15 mouse cellular contexts compared by ENCODE assay signal in genomic region chr19:40549516-40550135, GRCm38 (mm10). TPM values are rescaled to one million over a fixed set of nuclear protein-coding genes. Genes with fewer than 3 reads are reported as not detected.
DNase-seq lines count a peak whose midpoint lies in the region; ATAC-seq lines count a peak whose summit lies in the region.
"Had no signal": no experiment of that assay in that cellular context is flagged by ENCODE, and none has a peak within 500 bp of the region (broad histone marks: within the 10 kb centered on the region; RNA-seq: fewer than 3 reads in every experiment).

No protein-coding gene starts in this region.

- WGBS in embryonic facial prominence, embryonic 13.5 days = 60% methylated on average over 6 of the region's 6 CpGs
- 75% methylated on average over 6 of the region's 6 CpGs for WGBS in embryonic facial prominence, embryonic 10.5 days
- WGBS in heart, embryonic 14.5 days = 59% methylated on average over 6 of the region's 6 CpGs
- WGBS in lung, embryonic 16.5 days = 53% methylated on average over 6 of the region's 6 CpGs
- WGBS in stomach, embryonic 15.5 days = 47% methylated on average over 6 of the region's 6 CpGs

- no peak overlapping the region for H3K9ac ChIP-seq in embryonic facial prominence, embryonic 13.5 days
- H3K9ac ChIP-seq in heart, embryonic 14.5 days (ENCODE audit: low read length) = peak overlapping the region; percentile 22; the same call in 1 of the 2 replicates
- H3K9ac ChIP-seq in lung, embryonic 16.5 days (ENCODE audit: low read length) = no peak overlapping the region
- no peak overlapping the region for H3K9ac ChIP-seq in stomach, embryonic 15.5 days
- H3K9ac ChIP-seq: hindbrain, embryonic 13.5 days; limb, embryonic 12.5 days had no signal

- DNase-seq in embryonic facial prominence, embryonic 10.5 days (ENCODE audit: low spot score) = no peak
- no peak for DNase-seq in heart, postnatal 36 days
- DNase-seq in lung, postnatal 4 days = no peak
- no peak for DNase-seq in adrenal gland, postnatal 36 days
- DNase-seq: gastrocnemius, postnatal 10 days; kidney, postnatal 25 days; lung, adult 2 months; thymus, adult 2 months had no signal

- peaks cover 17% of the 10 kb centered on the region for H3K4me1 ChIP-seq in embryonic facial prominence, embryonic 13.5 days
- peaks cover 13% of the 10 kb centered on the region for H3K4me1 ChIP-seq in embryonic facial prominence, embryonic 10.5 days
- peaks cover 9 to 15% of the 10 kb centered on the region in 2 experiments for H3K4me1 ChIP-seq in heart, embryonic 14.5 days (ENCODE audit: control insufficient read depth in 2 of 2, insufficient read depth in 2 of 2, low read length in 2 of 2)
- peaks cover 3% of the 10 kb centered on the region; the same call in 1 of the 2 replicates for H3K4me1 ChIP-seq in lung, embryonic 16.5 days (replicated peaks; ENCODE audit: control insufficient read depth, insufficient read depth, low read length)
- 0 out of 2 replicates have a peak, but pooled peaks cover 1% of the 10 kb centered on the region for H3K4me1 ChIP-seq in stomach, embryonic 15.5 days
- H3K4me1 ChIP-seq: hindbrain, embryonic 13.5 days had no signal

- no peak for ATAC-seq in embryonic facial prominence, embryonic 13.5 days (ENCODE audit: insufficient number of reproducible peaks, insufficient read depth, low FRiP score, low TSS enrichment, low read depth)
- ATAC-seq in heart, embryonic 14.5 days (ENCODE audit: insufficient number of reproducible peaks, insufficient read depth, low FRiP score, low read depth) = no peak
- ATAC-seq in lung, embryonic 16.5 days (ENCODE audit: low read depth) = no peak
- no peak for ATAC-seq in stomach, embryonic 15.5 days (ENCODE audit: insufficient read depth, low FRiP score, low read depth)

- intact Hi-C loops in heart, postnatal 36 days (cut with DNase I) = loop anchor here (10.0 kb wide), 1 partner anchor 315 kb away; no protein-coding TSS in a partner anchor

- no peaks in the 10 kb centered on the region for H3K9me3 ChIP-seq in embryonic facial prominence, embryonic 13.5 days
- no peaks in the 10 kb centered on the region for H3K9me3 ChIP-seq in embryonic facial prominence, embryonic 10.5 days
- no peaks in the 10 kb centered on the region for H3K9me3 ChIP-seq in heart, embryonic 14.5 days (ENCODE audit: control insufficient read depth, low read length)
- H3K9me3 ChIP-seq in lung, embryonic 16.5 days (ENCODE audit: control insufficient read depth, low read length) = no peaks in the 10 kb centered on the region
- H3K9me3 ChIP-seq in stomach, embryonic 15.5 days = no peaks in the 10 kb centered on the region
- H3K9me3 ChIP-seq: hindbrain, embryonic 13.5 days; limb, embryonic 12.5 days had no signal

- H3K36me3 ChIP-seq in embryonic facial prominence, embryonic 13.5 days = peaks cover 44% of the 10 kb centered on the region
- H3K36me3 ChIP-seq in embryonic facial prominence, embryonic 10.5 days (replicated peaks) = peaks cover 48% of the 10 kb centered on the region
- peaks cover 44% of the 10 kb centered on the region for H3K36me3 ChIP-seq in heart, embryonic 14.5 days (ENCODE audit: control insufficient read depth, insufficient read depth, low read length)
- H3K36me3 ChIP-seq in lung, embryonic 16.5 days (ENCODE audit: control insufficient read depth, insufficient read depth, low read length) = 0 out of 2 replicates have a peak, but pooled peaks cover 5% of the 10 kb centered on the region
- H3K36me3 ChIP-seq in stomach, embryonic 15.5 days = peaks cover 12% of the 10 kb centered on the region; the same call in 1 of the 2 replicates

- peaks cover 8% of the 10 kb centered on the region for H3K27me3 ChIP-seq in embryonic facial prominence, embryonic 13.5 days
- no peaks in the 10 kb centered on the region for H3K27me3 ChIP-seq in embryonic facial prominence, embryonic 10.5 days (replicated peaks; ENCODE audit: low read depth, poor library complexity, severe bottlenecking)
- H3K27me3 ChIP-seq in heart, embryonic 14.5 days (ENCODE audit: control insufficient read depth, insufficient read depth, low read length) = no peaks in the 10 kb centered on the region
- H3K27me3 ChIP-seq in lung, embryonic 16.5 days (ENCODE audit: control insufficient read depth, insufficient read depth, low read depth, low read length) = no peaks in the 10 kb centered on the region
- H3K27me3 ChIP-seq in stomach, embryonic 15.5 days (replicated peaks) = no peaks in the 10 kb centered on the region
- H3K27me3 ChIP-seq: hindbrain, embryonic 13.5 days; limb, embryonic 12.5 days had no signal

- H3K4me2 ChIP-seq in embryonic facial prominence, embryonic 13.5 days = no peak overlapping the region
- 0 out of 2 replicates have a peak overlapping the region, but pooled peaks have one; percentile 2 for H3K4me2 ChIP-seq in heart, embryonic 14.5 days (ENCODE audit: low read length)
- H3K4me2 ChIP-seq in lung, embryonic 16.5 days (ENCODE audit: low read depth, low read length) = no peak overlapping the region
- H3K4me2 ChIP-seq in stomach, embryonic 15.5 days = no peak overlapping the region
- H3K4me2 ChIP-seq: hindbrain, embryonic 13.5 days; limb, embryonic 12.5 days had no signal

- peak overlapping the region; percentile 48; the same call in 1 of the 2 replicates for H3K27ac ChIP-seq in embryonic facial prominence, embryonic 13.5 days
- H3K27ac ChIP-seq in embryonic facial prominence, embryonic 10.5 days (replicated peaks) = no peak overlapping the region
- H3K27ac ChIP-seq in heart, embryonic 14.5 days (replicated peaks in 1 of 2; ENCODE audit: control insufficient read depth in 1 of 2, insufficient read depth in 1 of 2, low read depth in 2 of 2, low read length in 2 of 2) = peak overlapping the region; percentile 62 to 75
- H3K27ac ChIP-seq in lung, embryonic 16.5 days (ENCODE audit: low read length) = peak overlapping the region; percentile 27; the same call in 1 of the 2 replicates
- peak overlapping the region; percentile 74 for H3K27ac ChIP-seq in stomach, embryonic 15.5 days
- H3K27ac ChIP-seq: hindbrain, embryonic 13.5 days; limb, embryonic 12.5 days had no signal

- no peak overlapping the region for H3K4me3 ChIP-seq in embryonic facial prominence, embryonic 13.5 days
- H3K4me3 ChIP-seq in embryonic facial prominence, embryonic 10.5 days = no peak overlapping the region
- no peak overlapping the region for H3K4me3 ChIP-seq in heart, embryonic 14.5 days (ENCODE audit: control insufficient read depth in 1 of 2, insufficient read depth in 1 of 2, low read depth in 1 of 2, low read length in 2 of 2)
- H3K4me3 ChIP-seq in lung, embryonic 16.5 days (ENCODE audit: low read length) = no peak overlapping the region
- no peak overlapping the region for H3K4me3 ChIP-seq in stomach, embryonic 15.5 days (replicated peaks)
- H3K4me3 ChIP-seq: erythroblast, embryonic 14.5 days; hindbrain, embryonic 13.5 days; limb, embryonic 12.5 days had no signal

RNA-seq across cellular contexts. Expression of gene Sorbs1, which starts 36.0 kb away (rescaled TPM):
- 37.7 and 47.6 TPM in 2 replicates for polyA plus RNA-seq in embryonic facial prominence, embryonic 13.5 days (2015; fragmentation: Nextera tagmentation; extraction: Ambion mirVana)
- 40.7 and 41.1 TPM in 2 replicates for polyA plus RNA-seq in embryonic facial prominence, embryonic 10.5 days (2016; fragmentation: Nextera tagmentation; extraction: Ambion mirVana)
- 109 and 122 TPM in 2 replicates for polyA plus RNA-seq in heart, embryonic 14.5 days (2014; fragmentation: Nextera tagmentation; extraction: Ambion mirVana)
- total RNA-seq in heart, postnatal 36 days (2021) = 100 to 1,000 TPM; 766 to 844 TPM
- 45.9 and 51.5 TPM in 2 replicates for polyA plus RNA-seq in lung, embryonic 16.5 days (2015; fragmentation: Nextera tagmentation; extraction: Ambion mirVana)
- polyA plus RNA-seq in stomach, embryonic 15.5 days (2015; fragmentation: Nextera tagmentation; extraction: Ambion mirVana) = 78.2 and 81.0 TPM in 2 replicates
- total RNA-seq in adrenal gland, postnatal 36 days (2021) = 100 to 1,000 TPM in 1 of 2 experiments, 10 to 100 TPM in 1; 90.0 to 111 TPM

RNA-seq across cellular contexts. Expression of gene Aldh18a1, which starts 38.6 kb away (rescaled TPM):
- 73.4 and 75.1 TPM in 2 replicates for polyA plus RNA-seq in embryonic facial prominence, embryonic 13.5 days (2015; fragmentation: Nextera tagmentation; extraction: Ambion mirVana)
- polyA plus RNA-seq in embryonic facial prominence, embryonic 10.5 days (2016; fragmentation: Nextera tagmentation; extraction: Ambion mirVana) = 91.0 and 104 TPM in 2 replicates
- 38.3 and 41.2 TPM in 2 replicates for polyA plus RNA-seq in heart, embryonic 14.5 days (2014; fragmentation: Nextera tagmentation; extraction: Ambion mirVana)
- total RNA-seq in heart, postnatal 36 days (2021) = 1 to 10 TPM; 6.7 to 7.6 TPM
- 40.7 and 50.6 TPM in 2 replicates for polyA plus RNA-seq in lung, embryonic 16.5 days (2015; fragmentation: Nextera tagmentation; extraction: Ambion mirVana)
- polyA plus RNA-seq in stomach, embryonic 15.5 days (2015; fragmentation: Nextera tagmentation; extraction: Ambion mirVana) = 99.9 and 120 TPM in 2 replicates
- total RNA-seq in adrenal gland, postnatal 36 days (2021) = 10 to 100 TPM; 19.2 to 35.1 TPM
